Mouse (Mus musculus) embryonic facial prominence, embryonic 14.5 days (tissue): ENCODE measurements at regions not wholly inside any gene's neighbourhood (a gene's known extent, or its start where the extent isn't known, plus 50 kb on each side); places are given as distances from the start of the nearest gene placed in this dataset.
A peak's percentile ranks its signal among the peaks of the same experiment; 100 is the strongest.

Source experiments
- ATAC-seq: fragments of 200-750 bp; cut with Nextera tagmentation; 2 replicates; pipeline ENCODE4 v1.8.0; 2017; ENCODE audit warnings: low read depth, moderate number of reproducible peaks, moderate TSS enrichment
- DNase-seq: peaks from one replicate; pipeline ENCODE4 v3.0.0-alpha.2; 2015; ENCODE audit warnings: low spot score
- H3K27ac ChIP-seq: fragments of 300-500 bp; sonication (generic); replicated peaks from 2 replicates; pipeline ENCODE4 v1.5.1; 2014; ENCODE audit warnings: low read depth, mild to moderate bottlenecking, low read length, moderate library complexity
- H3K27me3 ChIP-seq: fragments of 300-500 bp; sonication (generic); replicated peaks from 2 replicates; pipeline ENCODE4 v1.6.1; 2014; ENCODE audit warnings: low read length; ENCODE audit not compliant: control insufficient read depth, insufficient read depth
- H3K36me3 ChIP-seq: fragments of 300-500 bp; sonication (generic); 2 replicates; pipeline ENCODE4 v1.6.1; 2014; ENCODE audit warnings: low read length, mixed read lengths; ENCODE audit not compliant: control insufficient read depth, insufficient read depth
- H3K4me1 ChIP-seq: fragments of 300-500 bp; sonication (generic); 2 replicates; pipeline ENCODE4 v1.6.1; 2014; ENCODE audit warnings: antibody characterized with exemption, low read length; ENCODE audit not compliant: control insufficient read depth, insufficient read depth
- H3K4me2 ChIP-seq: fragments of 300-500 bp; sonication (generic); 2 replicates; pipeline ENCODE4 v1.6.1; 2014; ENCODE audit warnings: low read depth, mild to moderate bottlenecking, low read length, moderate library complexity, mixed read lengths
- H3K4me3 ChIP-seq: fragments of 300-500 bp; sonication (generic); 2 replicates; pipeline ENCODE4 v1.5.1; 2014; ENCODE audit warnings: low read depth, mild to moderate bottlenecking, low read length
- H3K9ac ChIP-seq: fragments of 300-500 bp; sonication (generic); 2 replicates; pipeline ENCODE4 v1.6.1; 2014; ENCODE audit warnings: low read depth, mild to moderate bottlenecking, low read length, moderate library complexity, mixed read lengths
- H3K9me3 ChIP-seq: fragments of 300-500 bp; sonication (generic); 2 replicates; pipeline ENCODE4 v1.6.1; 2016; ENCODE audit warnings: low read length; ENCODE audit not compliant: control insufficient read depth
- WGBS: fragments of 180-500 bp; shearing (Covaris S2); extraction: QIAGEN DNeasy Blood & Tissue Kit; methylation state at CpG from one replicate; pipeline ENCODE4 v1.1.7; 2014; 5-methylcytosine and 5-hydroxymethylcytosine counted together

GRCm38 (mm10) chr7:119089931-119090330, 94.5 kb downstream of the Gpr139 start:
- H3K4me3 ChIP-seq = no peak overlapping the region
- no peaks in the 10 kb centered on the region for H3K9me3 ChIP-seq
- H3K9ac ChIP-seq = no peak overlapping the region
- no peaks in the 10 kb centered on the region for H3K27me3 ChIP-seq
- DNase-seq = peak; percentile 8
- H3K4me2 ChIP-seq = no peak overlapping the region
- no peaks in the 10 kb centered on the region for H3K36me3 ChIP-seq
- no peak for ATAC-seq
- no peaks in the 10 kb centered on the region for H3K4me1 ChIP-seq
- H3K27ac ChIP-seq = no peak overlapping the region
- 66% methylated on average over 2 of the region's 2 CpGs for WGBS

GRCm38 (mm10) chr7:119088537-119088936, 93.5 kb upstream of the Gprc5b start:
- Histone ChIP-seq H3K27ac (no peak overlapping the region), H3K36me3 (no peaks in the 10 kb centered on the region), H3K27me3 (no peaks in the 10 kb centered on the region), H3K4me2 (no peak overlapping the region), H3K9ac (no peak overlapping the region), H3K4me1 (no peaks in the 10 kb centered on the region), H3K9me3 (no peaks in the 10 kb centered on the region), H3K4me3 (no peak overlapping the region)
- DNase-seq (no peak), ATAC-seq (no peak)
- WGBS = 85% methylated on average over 2 of the region's 2 CpGs

- DNase-seq (no peak), ATAC-seq (no peak)
- WGBS = 62% methylated on average over 7 of the region's 7 CpGs
- Histone ChIP-seq H3K27me3 (no peaks in the 10 kb centered on the region), H3K27ac (no peak overlapping the region), H3K9ac (no peak overlapping the region), H3K4me2 (no peak overlapping the region), H3K9me3 (no peaks in the 10 kb centered on the region), H3K4me1 (no peaks in the 10 kb centered on the region), H3K36me3 (no peaks in the 10 kb centered on the region), H3K4me3 (no peak overlapping the region)
These were observed 92.9 kb upstream of the Gprc5b start for GRCm38 (mm10) chr7:119087723-119088419.

- no peaks in the 10 kb centered on the region for H3K27me3 ChIP-seq
- H3K36me3 ChIP-seq = no peaks in the 10 kb centered on the region
- ATAC-seq = no peak
- no peaks in the 10 kb centered on the region for H3K4me1 ChIP-seq
- no peak overlapping the region for H3K4me2 ChIP-seq
- H3K9me3 ChIP-seq = no peaks in the 10 kb centered on the region
- no peak overlapping the region for H3K4me3 ChIP-seq
- WGBS = 63% methylated on average over 13 of the region's 13 CpGs
- no peak overlapping the region for H3K27ac ChIP-seq
- no peak overlapping the region for H3K9ac ChIP-seq
- DNase-seq = no peak
These were observed 90.9 kb upstream of the Gprc5b start for GRCm38 (mm10) chr7:119085696-119086451.

GRCm38 (mm10) chr7:119076712-119077619, 82.0 kb upstream of the Gprc5b start:
- Histone ChIP-seq H3K4me1 (no peaks in the 10 kb centered on the region), H3K27ac (no peak overlapping the region), H3K4me2 (no peak overlapping the region), H3K27me3 (no peaks in the 10 kb centered on the region), H3K9ac (no peak overlapping the region), H3K36me3 (no peaks in the 10 kb centered on the region), H3K4me3 (no peak overlapping the region), H3K9me3 (no peaks in the 10 kb centered on the region)
- ATAC-seq = no peak; the same call in 1 of the 2 replicates
- 51% methylated on average over 12 of the region's 12 CpGs for WGBS
- DNase-seq = peak; percentile 23

GRCm38 (mm10) chr7:119066026-119066425, 71.0 kb upstream of the Gprc5b start:
- no peak overlapping the region for H3K27ac ChIP-seq
- H3K9me3 ChIP-seq = no peaks in the 10 kb centered on the region
- ATAC-seq = no peak
- no peak overlapping the region for H3K4me3 ChIP-seq
- WGBS = 70% methylated on average over 2 of the region's 2 CpGs
- no peaks in the 10 kb centered on the region for H3K27me3 ChIP-seq
- H3K4me1 ChIP-seq = no peaks in the 10 kb centered on the region
- no peak overlapping the region for H3K9ac ChIP-seq
- H3K4me2 ChIP-seq = no peak overlapping the region
- no peaks in the 10 kb centered on the region for H3K36me3 ChIP-seq
- DNase-seq = no peak
